Mouse (Mus musculus) ES-Bruce4 (cell line): ENCODE measurements at regions not wholly inside any gene's neighbourhood (a gene's known extent, or its start where the extent isn't known, plus 50 kb on each side); places are given as distances from the start of the nearest gene placed in this dataset.

Experiments used
- CTCF ChIP-seq: IDR thresholded peaks from one replicate; pipeline ENCODE4 v1.8.1; 2011; ENCODE audit warnings: low read depth, low read length
- EP300 ChIP-seq: IDR thresholded peaks from 2 replicates; pipeline ENCODE4 v1.6.1; 2011; ENCODE audit warnings: low read depth, low read length; ENCODE audit not compliant: insufficient read depth

DNA sequence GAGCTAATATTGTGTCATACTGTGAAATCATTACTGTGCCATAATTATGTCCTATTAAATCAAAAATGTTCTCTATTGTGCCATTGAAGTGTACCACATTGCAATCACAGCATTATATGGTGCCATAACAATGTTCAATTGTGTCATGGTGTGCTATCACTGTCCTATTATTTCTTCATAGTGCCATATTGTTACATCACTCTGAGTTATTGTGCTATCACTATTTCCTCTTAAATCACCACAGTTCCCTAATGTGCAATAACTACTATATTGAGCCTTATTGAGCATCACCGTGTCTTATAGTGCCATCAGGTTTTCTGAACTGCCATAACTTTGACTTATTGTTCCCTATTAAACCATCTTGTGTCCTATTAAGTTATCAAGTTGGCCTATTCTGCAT, 299.7 kb downstream of the Slco6d1 start:
- no peak for TF ChIP-seq CTCF
- TF ChIP-seq EP300: no peak
